Mouse (Mus musculus) liver, embryonic 14.5 days (tissue): ENCODE results near the gene Chrm5. TPM values are rescaled to one million over a fixed set of nuclear protein-coding genes. Genes with fewer than 3 reads are reported as not detected.

ENCODE experiments used
- ATAC-seq: fragments of 200-750 bp; cut with Nextera tagmentation; 2 replicates; pipeline ENCODE4 v1.8.0; 2017; ENCODE audit warnings: moderate number of reproducible peaks, mild to moderate bottlenecking, moderate library complexity; ENCODE audit not compliant: insufficient read depth
- DNase-seq, 3 experiments: peaks; one replicate each; pipeline ENCODE4 v3.0.0-alpha.2; 2012 to 2013; ENCODE audit warnings: low read depth in 3 of 3, low spot score in 3 of 3
- H3K27ac ChIP-seq: fragments of 300-500 bp; sonication (generic); 2 replicates; pipeline ENCODE4 v1.5.1; 2014; ENCODE audit warnings: moderate library complexity, mild to moderate bottlenecking, control low read depth, inconsistent platforms
- H3K27me3 ChIP-seq: fragments of 300-500 bp; sonication (generic); 2 replicates; pipeline ENCODE4 v1.6.1; 2014; ENCODE audit warnings: mild to moderate bottlenecking, low read length, moderate library complexity; ENCODE audit not compliant: control insufficient read depth, insufficient read depth
- H3K36me3 ChIP-seq: fragments of 300-500 bp; sonication (generic); replicated peaks from 2 replicates; pipeline ENCODE4 v1.6.1; 2014; ENCODE audit warnings: low read depth; ENCODE audit not compliant: control insufficient read depth, insufficient read depth
- H3K4me1 ChIP-seq, 2 experiments: fragments of 200-500 bp in 1 of 2; fragments of 300-500 bp in 1 of 2; sonication (generic) in 1 of 2; replicated peaks; 2 replicates each; pipeline ENCODE4 v1.6.1; 2012 to 2014; ENCODE audit warnings: antibody characterized with exemption in 1 of 2, inconsistent platforms in 1 of 2, low read length in 1 of 2; ENCODE audit not compliant: control insufficient read depth in 2 of 2, insufficient read depth in 2 of 2
- H3K4me2 ChIP-seq: fragments of 300-500 bp; sonication (generic); 2 replicates; pipeline ENCODE4 v1.6.1; 2014; ENCODE audit warnings: low read depth, mild to moderate bottlenecking, control low read depth, moderate library complexity
- H3K4me3 ChIP-seq, 2 experiments: fragments of 200-500 bp in 1 of 2; fragments of 300-500 bp in 1 of 2; sonication (generic) in 1 of 2; 2 replicates each; pipeline ENCODE4 v1.5.1; 2012 to 2014; ENCODE audit warnings: low read depth in 2 of 2, low read length in 2 of 2, mild to moderate bottlenecking in 2 of 2, control low read depth in 1 of 2, inconsistent platforms in 1 of 2, moderate library complexity in 1 of 2; ENCODE audit not compliant: insufficient read depth in 1 of 2
- H3K9ac ChIP-seq: fragments of 300-500 bp; sonication (generic); replicated peaks from 2 replicates; pipeline ENCODE4 v1.6.1; 2014; ENCODE audit warnings: mild to moderate bottlenecking, control low read depth, moderate library complexity
- H3K9me3 ChIP-seq: fragments of 300-500 bp; sonication (generic); 2 replicates; pipeline ENCODE4 v1.6.1; 2016; ENCODE audit warnings: low read length, mixed read lengths; ENCODE audit not compliant: control insufficient read depth
- CTCF ChIP-seq: IDR thresholded peaks from 2 replicates; pipeline ENCODE4 v1.5.1; 2016; ENCODE audit warnings: antibody characterized with exemption, low read depth, control low read depth
- EP300 ChIP-seq: IDR thresholded peaks from 2 replicates; pipeline ENCODE4 v1.6.1; 2016; ENCODE audit warnings: antibody characterized with exemption, low read depth
- WGBS: fragments of 180-500 bp; shearing (Covaris S2); extraction: QIAGEN DNeasy Blood & Tissue Kit; methylation state at CpG from one replicate; pipeline ENCODE4 v1.1.7; 2014; ENCODE audit not compliant: insufficient replicate concordance; 5-methylcytosine and 5-hydroxymethylcytosine counted together
- polyA plus RNA-seq, 2 experiments: library from polyadenylated mRNA; depleted of rRNA in 1 of 2; stranded (reverse) in 1 of 2; unstranded in 1 of 2; fragments of >200 nt; fragmentation: Nextera tagmentation in 1 of 2; extraction: Ambion mirVana in 1 of 2; gene quantifications; 2 replicates each; pipeline versions ENCODE4 v1.2.1 to v1.2.3; 2012 to 2014

Chrm5 gene
- polyA plus RNA-seq, 2 experiments: not detected

- DNase-seq (peak in 1 of 3 experiments; percentile 24), ATAC-seq (0 out of 2 replicates have a peak, but pooled peaks have one; percentile 12)
- H3K36me3 ChIP-seq: no peaks in the 10 kb centered on the region
- 8% methylated on average over 9 of the region's 9 CpGs for WGBS
- H3K27me3 ChIP-seq: no peaks in the 10 kb centered on the region
- peak overlapping the region; percentile 54; the same call in 1 of the 2 replicates for H3K27ac ChIP-seq
- TF ChIP-seq EP300 (no peak), CTCF (no peak)
- peaks cover 8 to 14% of the 10 kb centered on the region in 2 experiments; a peak in 3 of 4 replicates for H3K4me1 ChIP-seq
- H3K9ac ChIP-seq: peak overlapping the region; percentile 80
- H3K4me2 ChIP-seq: peak overlapping the region; percentile 85
- peak overlapping the region; percentile 63 to 73 for H3K4me3 ChIP-seq
- no peaks in the 10 kb centered on the region for H3K9me3 ChIP-seq
These were observed 11.9 kb upstream of the Chrm5 start for GRCm38 (mm10) chr2:112492431-112492855.

DNA sequence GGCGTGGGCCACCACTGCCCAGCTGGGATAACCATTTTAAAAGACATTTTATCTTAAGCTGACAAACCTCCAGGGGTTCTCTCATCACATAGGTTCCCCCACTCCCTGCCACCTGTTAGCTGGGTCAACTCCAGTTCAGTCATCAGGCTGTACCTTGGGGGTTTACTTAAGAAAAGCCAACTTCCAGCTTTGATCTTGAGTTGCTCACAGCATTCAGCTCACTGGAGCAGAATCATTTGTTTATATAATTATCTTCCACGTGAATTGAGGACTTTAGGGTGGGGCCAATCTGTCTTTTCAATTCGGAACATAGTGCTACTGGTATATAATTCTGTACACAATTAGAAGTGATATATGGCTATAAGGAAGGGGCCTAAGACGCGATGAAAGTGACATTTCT is 11.1 kb upstream of the Chrm5 start:
- H3K4me2 ChIP-seq: peak overlapping the region; percentile 85
- H3K27ac ChIP-seq: no peak overlapping the region
- no peak for DNase-seq
- no peak overlapping the region for H3K9ac ChIP-seq
- ATAC-seq: no peak
- WGBS: 56% methylated on average over 5 of the region's 5 CpGs
- H3K9me3 ChIP-seq: no peaks in the 10 kb centered on the region
- H3K4me1 ChIP-seq: peaks cover 8 to 14% of the 10 kb centered on the region in 2 experiments; a peak in 3 of 4 replicates
- TF ChIP-seq EP300 (no peak), CTCF (no peak)
- H3K4me3 ChIP-seq: no peak overlapping the region
- H3K36me3 ChIP-seq: no peaks in the 10 kb centered on the region
- H3K27me3 ChIP-seq: no peaks in the 10 kb centered on the region

DNA sequence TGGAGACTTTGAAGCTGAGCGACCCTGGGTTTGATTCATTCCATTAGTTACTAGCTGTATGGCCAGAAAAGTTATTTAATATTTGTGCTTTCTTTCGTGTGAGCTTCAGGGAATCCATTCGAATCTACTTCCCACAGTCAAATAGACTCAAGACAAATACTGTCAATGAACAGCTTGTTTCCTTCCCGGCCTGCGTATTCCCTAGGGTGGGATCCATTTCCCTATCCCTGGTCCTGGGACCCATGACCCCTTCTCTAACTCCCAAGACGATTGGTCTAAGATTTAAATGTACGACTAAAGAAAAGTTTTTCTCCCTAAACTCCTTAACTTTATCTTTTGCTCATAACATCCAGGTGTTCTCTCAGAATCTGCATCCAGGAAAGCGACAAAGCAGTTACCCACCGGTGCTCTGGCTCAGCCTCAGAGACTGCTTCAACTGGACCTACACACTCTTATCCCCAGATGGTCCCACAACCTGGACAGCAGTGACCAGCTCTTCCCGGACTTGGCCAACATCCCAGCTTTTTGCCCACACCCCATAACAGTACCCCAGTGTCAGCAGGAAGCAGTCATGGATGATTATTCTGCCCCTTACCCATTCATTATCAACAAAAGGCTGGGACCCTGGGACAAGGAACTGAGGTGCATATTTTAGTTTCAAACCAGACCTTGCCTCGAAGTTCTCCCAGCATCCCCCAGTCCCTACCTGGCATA is 10.1 kb upstream of the Chrm5 start:
- Histone ChIP-seq H3K4me2 (no peak overlapping the region), H3K36me3 (no peaks in the 10 kb centered on the region), H3K4me3 (no peak overlapping the region), H3K27me3 (no peaks in the 10 kb centered on the region), H3K9me3 (no peaks in the 10 kb centered on the region), H3K9ac (no peak overlapping the region), H3K4me1 (peaks cover 8 to 14% of the 10 kb centered on the region in 2 experiments; a peak in 3 of 4 replicates), H3K27ac (no peak overlapping the region)
- ATAC-seq: no peak
- 73% methylated on average over 11 of the region's 11 CpGs for WGBS
- TF ChIP-seq EP300 (no peak), CTCF (no peak)
- no peak for DNase-seq

DNA sequence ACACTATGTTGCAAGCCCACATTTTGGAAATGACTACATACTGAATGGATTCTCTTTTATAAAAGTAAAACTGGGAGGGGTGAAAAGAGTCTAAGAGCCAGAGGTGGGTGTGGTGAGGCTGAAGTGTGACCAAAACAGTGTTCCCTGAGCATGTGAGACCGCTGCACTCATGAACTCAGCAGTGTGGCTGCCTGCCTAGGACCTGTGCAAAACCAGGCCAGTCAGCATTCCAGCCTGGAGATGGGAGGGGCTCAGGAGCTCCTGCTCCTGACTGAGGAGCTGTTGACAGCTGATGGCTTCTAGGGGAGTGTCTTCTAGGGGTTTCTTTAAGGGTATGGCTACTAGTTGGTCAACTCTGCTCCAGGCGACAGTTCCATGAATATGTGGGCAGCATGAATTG is 4.3 kb upstream of the Chrm5 start:
- no peaks in the 10 kb centered on the region for H3K36me3 ChIP-seq
- no peaks in the 10 kb centered on the region for H3K4me1 ChIP-seq
- DNase-seq (no peak), ATAC-seq (no peak)
- no peak overlapping the region for H3K27ac ChIP-seq
- no peaks in the 10 kb centered on the region for H3K27me3 ChIP-seq
- 53% methylated on average over 2 of the region's 2 CpGs for WGBS
- no peak overlapping the region for H3K4me2 ChIP-seq
- no peaks in the 10 kb centered on the region for H3K9me3 ChIP-seq
- no peak overlapping the region for H3K9ac ChIP-seq
- TF ChIP-seq EP300: no peak
- TF ChIP-seq CTCF: no peak
- no peak overlapping the region for H3K4me3 ChIP-seq

DNA sequence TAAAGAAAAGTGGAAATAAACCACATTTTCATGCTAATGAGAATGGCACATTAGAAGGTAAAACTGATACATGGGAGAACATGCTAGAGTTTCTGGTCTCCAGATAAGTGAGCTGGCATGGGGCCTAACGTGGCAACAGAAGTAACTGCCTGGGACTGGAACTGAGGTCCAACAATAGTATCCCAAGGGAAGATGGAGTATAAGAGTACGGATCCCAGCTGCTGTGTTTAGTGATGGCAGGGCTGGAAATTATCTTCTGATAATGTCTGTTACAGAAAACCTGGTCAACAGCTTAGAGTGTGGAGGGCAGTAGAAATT is 2.7 kb upstream of the Chrm5 start:
- Histone ChIP-seq H3K9ac (no peak overlapping the region), H3K36me3 (no peaks in the 10 kb centered on the region), H3K4me1 (no peaks in the 10 kb centered on the region), H3K9me3 (no peaks in the 10 kb centered on the region), H3K4me3 (no peak overlapping the region), H3K27me3 (no peaks in the 10 kb centered on the region), H3K27ac (no peak overlapping the region), H3K4me2 (no peak overlapping the region)
- DNase-seq: no peak
- 67% methylated on average over 2 of the region's 2 CpGs for WGBS
- no peak for ATAC-seq
- TF ChIP-seq EP300 (no peak), CTCF (no peak)
